Mouse (Mus musculus) hindbrain, embryonic 16.5 days (tissue): ENCODE data around the gene Sla2. TPM values are rescaled to one million over a fixed set of nuclear protein-coding genes. Genes with fewer than 3 reads are reported as not detected.
"Not testable (repeated sequence)": the region's sequence is repeated elsewhere in the genome, so short reads cannot be mapped to it uniquely, and the experiment has no call there.

Experiments
- ATAC-seq: fragments of 200-750 bp; cut with Nextera tagmentation; 2 replicates; pipeline ENCODE4 v1.8.0; 2017; ENCODE audit warnings: moderate TSS enrichment, moderate library complexity
- H3K27ac ChIP-seq: fragments of 300-500 bp; sonication (generic); 2 replicates; pipeline ENCODE4 v1.5.1; 2014; ENCODE audit warnings: low read depth, mild to moderate bottlenecking, control low read depth, low read length, moderate library complexity
- H3K27me3 ChIP-seq: fragments of 300-500 bp; sonication (generic); replicated peaks from 2 replicates; pipeline ENCODE4 v1.6.1; 2014; ENCODE audit warnings: low read length; ENCODE audit not compliant: control insufficient read depth, insufficient read depth
- H3K36me3 ChIP-seq: fragments of 300-500 bp; sonication (generic); 2 replicates; pipeline ENCODE4 v1.6.1; 2014; ENCODE audit warnings: mild to moderate bottlenecking, low read length, moderate library complexity, mixed read lengths; ENCODE audit not compliant: control insufficient read depth, insufficient read depth
- H3K4me1 ChIP-seq: fragments of 300-500 bp; sonication (generic); 2 replicates; pipeline ENCODE4 v1.6.1; 2014; ENCODE audit warnings: low read depth, low read length; ENCODE audit not compliant: control insufficient read depth, insufficient read depth
- H3K4me2 ChIP-seq: fragments of 300-500 bp; sonication (generic); 2 replicates; pipeline ENCODE4 v1.6.1; 2014; ENCODE audit warnings: mild to moderate bottlenecking, low read length, control low read depth, moderate library complexity
- H3K4me3 ChIP-seq: fragments of 300-500 bp; sonication (generic); 2 replicates; pipeline ENCODE4 v1.5.1; 2014; ENCODE audit warnings: mild to moderate bottlenecking, low read length, control low read depth, moderate library complexity
- H3K9ac ChIP-seq: fragments of 300-500 bp; sonication (generic); 2 replicates; pipeline ENCODE4 v1.6.1; 2014; ENCODE audit warnings: low read depth, mild to moderate bottlenecking, control low read depth, low read length, moderate library complexity
- H3K9me3 ChIP-seq: fragments of 300-500 bp; sonication (generic); 2 replicates; pipeline ENCODE4 v1.6.1; 2014; ENCODE audit warnings: mild to moderate bottlenecking, low read length, moderate library complexity; ENCODE audit not compliant: control insufficient read depth
- WGBS: fragments of 180-500 bp; shearing (Covaris S2); extraction: QIAGEN DNeasy Blood & Tissue Kit; methylation state at CpG from one replicate; pipeline ENCODE4 v1.1.7; 2014; 5-methylcytosine and 5-hydroxymethylcytosine counted together
- polyA plus RNA-seq: library from polyadenylated mRNA; unstranded; fragments of >200 nt; fragmentation: Nextera tagmentation; extraction: Ambion mirVana; gene quantifications from 2 replicates; pipeline ENCODE4 v1.2.1, GENCODE M21; 2015

Sla2 gene
- 0.21 and 0.25 TPM in 2 replicates for polyA plus RNA-seq

- no peak within 1 kb of the TSS for H3K4me2 ChIP-seq
- no peaks in the 10 kb centered on the region for H3K27me3 ChIP-seq
- H3K4me1 ChIP-seq: peaks cover under 1% of the 10 kb centered on the region
- ATAC-seq: no peak
- no peak within 1 kb of the TSS for H3K9ac ChIP-seq
- no peak within 1 kb of the TSS for H3K4me3 ChIP-seq
- WGBS: 74% methylated on average over 6 of the region's 6 CpGs
- no peak within 1 kb of the TSS for H3K27ac ChIP-seq
- no peaks in the 10 kb centered on the region for H3K9me3 ChIP-seq
- no peaks in the 10 kb centered on the region for H3K36me3 ChIP-seq
Measured at GRCm38 (mm10) chr2:156887017-156887416, at the start of gene Sla2. Sla2 (minus strand) TSS chr2:156887192.

GRCm38 (mm10) chr2:156935005-156935404 is 48.0 kb upstream of the Sla2 start:
- H3K4me2 ChIP-seq: no peak overlapping the region
- peaks cover 22% of the 10 kb centered on the region for H3K36me3 ChIP-seq
- H3K4me1 ChIP-seq: no peaks in the 10 kb centered on the region
- H3K27me3 ChIP-seq: no peaks in the 10 kb centered on the region
- no peak overlapping the region for H3K27ac ChIP-seq
- H3K9me3 ChIP-seq: no peaks in the 10 kb centered on the region
- H3K9ac ChIP-seq: no peak overlapping the region
- WGBS: 88% methylated on average over 6 of the region's 6 CpGs
- no peak overlapping the region for H3K4me3 ChIP-seq
- no peak for ATAC-seq

- H3K4me1 ChIP-seq: no peaks in the 10 kb centered on the region
- 89% methylated on average over 1 of the region's 1 CpGs for WGBS
- no peak overlapping the region for H3K27ac ChIP-seq
- no peak overlapping the region for H3K9ac ChIP-seq
- H3K36me3 ChIP-seq: peaks cover 24% of the 10 kb centered on the region
- no peaks in the 10 kb centered on the region for H3K9me3 ChIP-seq
- H3K4me3 ChIP-seq: no peak overlapping the region
- H3K4me2 ChIP-seq: no peak overlapping the region
- no peak for ATAC-seq
- no peaks in the 10 kb centered on the region for H3K27me3 ChIP-seq
Measured at GRCm38 (mm10) chr2:156933426-156933825, 46.4 kb upstream of the Sla2 start.

- Histone ChIP-seq H3K27me3 (no peaks in the 10 kb centered on the region), H3K27ac (no peak overlapping the region), H3K4me3 (no peak overlapping the region), H3K4me1 (no peaks in the 10 kb centered on the region), H3K9ac (no peak overlapping the region), H3K9me3 (no peaks in the 10 kb centered on the region), H3K4me2 (no peak overlapping the region), H3K36me3 (peaks cover 23% of the 10 kb centered on the region)
- WGBS: 96% methylated on average over 2 of the region's 2 CpGs
- no peak for ATAC-seq
Measured at GRCm38 (mm10) chr2:156931421-156931820, 44.4 kb upstream of the Sla2 start.

GRCm38 (mm10) chr2:156930549-156930948 is 43.6 kb upstream of the Sla2 start:
- no peak for ATAC-seq
- Histone ChIP-seq H3K27me3 (no peaks in the 10 kb centered on the region), H3K4me1 (no peaks in the 10 kb centered on the region), H3K27ac (no peak overlapping the region), H3K9me3 (no peaks in the 10 kb centered on the region), H3K9ac (no peak overlapping the region), H3K4me2 (no peak overlapping the region), H3K36me3 (peaks cover 19% of the 10 kb centered on the region), H3K4me3 (no peak overlapping the region)
- 92% methylated on average over 6 of the region's 6 CpGs for WGBS

GRCm38 (mm10) chr2:156929519-156930120 is 42.6 kb upstream of the Sla2 start:
- no peak overlapping the region for H3K27ac ChIP-seq
- no peak overlapping the region for H3K4me2 ChIP-seq
- 64% methylated on average over 11 of the region's 11 CpGs for WGBS
- H3K9ac ChIP-seq: no peak overlapping the region
- H3K9me3 ChIP-seq: no peaks in the 10 kb centered on the region
- H3K4me3 ChIP-seq: no peak overlapping the region
- no peaks in the 10 kb centered on the region for H3K27me3 ChIP-seq
- no peak for ATAC-seq
- peaks cover 19% of the 10 kb centered on the region for H3K36me3 ChIP-seq
- H3K4me1 ChIP-seq: no peaks in the 10 kb centered on the region

GRCm38 (mm10) chr2:156928606-156929005 is 41.6 kb upstream of the Sla2 start:
- Histone ChIP-seq H3K9ac (no peak overlapping the region), H3K27ac (no peak overlapping the region), H3K4me2 (no peak overlapping the region), H3K27me3 (no peaks in the 10 kb centered on the region), H3K4me1 (no peaks in the 10 kb centered on the region), H3K36me3 (peaks cover 17% of the 10 kb centered on the region), H3K4me3 (no peak overlapping the region), H3K9me3 (no peaks in the 10 kb centered on the region)
- no peak for ATAC-seq
- 94% methylated on average over 6 of the region's 6 CpGs for WGBS

GRCm38 (mm10) chr2:156927663-156928062 is 40.7 kb upstream of the Sla2 start:
- Histone ChIP-seq H3K9me3 (no peaks in the 10 kb centered on the region), H3K27me3 (no peaks in the 10 kb centered on the region), H3K4me1 (no peaks in the 10 kb centered on the region), H3K9ac (no peak overlapping the region), H3K36me3 (peaks cover 16% of the 10 kb centered on the region), H3K27ac (no peak overlapping the region), H3K4me2 (no peak overlapping the region), H3K4me3 (no peak overlapping the region)
- 92% methylated on average over 6 of the region's 6 CpGs for WGBS
- ATAC-seq: no peak

- not testable (repeated sequence) for ATAC-seq, H3K4me2 ChIP-seq, H3K9ac ChIP-seq, H3K4me3 ChIP-seq, H3K9me3 ChIP-seq, H3K4me1 ChIP-seq, H3K27me3 ChIP-seq, H3K27ac ChIP-seq
- 79% methylated on average over 3 of the region's 3 CpGs for WGBS
- H3K36me3 ChIP-seq: peaks cover 11% of the 10 kb centered on the region
Measured at GRCm38 (mm10) chr2:156925611-156926010, 38.6 kb upstream of the Sla2 start.

- 83% methylated on average over 4 of the region's 4 CpGs for WGBS
- not testable (repeated sequence) for H3K27ac ChIP-seq, H3K9ac ChIP-seq, H3K4me3 ChIP-seq, H3K27me3 ChIP-seq, H3K36me3 ChIP-seq, H3K4me2 ChIP-seq, ATAC-seq, H3K9me3 ChIP-seq, H3K4me1 ChIP-seq
Measured at GRCm38 (mm10) chr2:156925075-156925474, 38.1 kb upstream of the Sla2 start.
